Mouse (Mus musculus) urinary bladder, postnatal 14 days (tissue): ENCODE measurements around the gene Foxe3.

Source experiments
- DNase-seq: peaks from one replicate; pipeline ENCODE4 v3.0.0; 2021; ENCODE audit warnings: low spot score

The Foxe3 gene

GRCm38 (mm10) chr4:114916056-114916455 lies 9.8 kb downstream of the Foxe3 start:
- no peak for DNase-seq

- DNase-seq, result peak; percentile 56
Measured at GRCm38 (mm10) chr4:114913594-114913962, 12.2 kb downstream of the Foxe3 start.

- no peak for DNase-seq
Measured at GRCm38 (mm10) chr4:114912705-114913593, 12.9 kb downstream of the Foxe3 start.

GRCm38 (mm10) chr4:114909602-114910484 lies 16.0 kb downstream of the Foxe3 start:
- peak; percentile 33 for DNase-seq

GRCm38 (mm10) chr4:114908829-114909601 lies 16.8 kb downstream of the Foxe3 start, which contains the start of gene Foxd2:
Gene Foxd2, minus strand, starts transcription at chr4:114908873.
- peak; percentile 94 for DNase-seq

GRCm38 (mm10) chr4:114907951-114908828 lies 17.6 kb downstream of the Foxe3 start:
- peak; percentile 20 for DNase-seq

DNA sequence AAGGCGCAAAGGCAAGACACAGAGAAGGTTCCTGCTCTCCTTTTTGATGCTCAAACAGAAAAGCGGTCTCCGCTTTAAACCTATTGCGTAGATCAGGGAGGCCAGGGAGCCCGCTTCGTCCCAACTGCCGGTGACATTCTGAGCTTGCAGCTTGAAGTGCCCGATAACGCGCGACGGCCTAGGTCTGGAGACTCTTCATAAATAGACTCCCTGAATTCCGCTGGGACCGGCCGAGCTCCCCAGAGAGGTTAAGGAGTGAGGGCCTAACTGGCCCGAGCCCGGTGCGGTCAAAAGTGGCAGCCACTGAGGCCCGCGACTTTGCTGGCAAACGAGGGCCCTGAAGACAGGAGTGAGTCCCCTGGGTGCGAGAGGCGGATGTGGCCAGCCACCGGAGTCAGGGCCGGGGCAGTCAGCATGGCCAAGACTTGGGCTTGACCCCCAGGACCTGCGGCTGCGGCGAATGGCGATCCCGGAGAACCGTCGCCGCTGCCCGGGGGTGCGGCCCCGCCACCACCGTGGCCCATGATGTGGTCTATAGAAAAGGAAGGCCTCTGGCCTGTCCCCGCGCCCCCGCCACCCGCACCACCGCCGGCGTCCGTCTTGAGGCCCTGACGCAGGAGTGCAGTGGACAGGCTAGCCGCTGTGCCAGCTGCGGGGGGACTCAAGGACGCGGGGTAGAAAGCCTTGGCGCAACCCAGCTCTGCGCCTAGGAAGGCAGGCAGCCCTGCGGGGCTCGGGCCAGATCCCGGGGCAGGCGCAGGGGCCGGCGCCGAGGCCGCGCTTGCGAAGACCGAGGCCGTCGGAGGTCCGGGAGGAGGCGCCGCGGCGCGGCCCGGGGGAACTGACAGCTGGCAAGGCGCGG lies 18.5 kb downstream of the Foxe3 start:
- no peak for DNase-seq

GRCm38 (mm10) chr4:114905969-114906680 lies 19.7 kb downstream of the Foxe3 start:
- DNase-seq, result no peak

GRCm38 (mm10) chr4:114905501-114905900 lies 20.3 kb downstream of the Foxe3 start:
- DNase-seq, result no peak

- DNase-seq, result no peak
Measured at GRCm38 (mm10) chr4:114903422-114903782, 22.4 kb downstream of the Foxe3 start.

GRCm38 (mm10) chr4:114902641-114903421 lies 23.0 kb downstream of the Foxe3 start:
- no peak for DNase-seq

GRCm38 (mm10) chr4:114901643-114902351 lies 24.0 kb downstream of the Foxe3 start:
- no peak for DNase-seq

DNA sequence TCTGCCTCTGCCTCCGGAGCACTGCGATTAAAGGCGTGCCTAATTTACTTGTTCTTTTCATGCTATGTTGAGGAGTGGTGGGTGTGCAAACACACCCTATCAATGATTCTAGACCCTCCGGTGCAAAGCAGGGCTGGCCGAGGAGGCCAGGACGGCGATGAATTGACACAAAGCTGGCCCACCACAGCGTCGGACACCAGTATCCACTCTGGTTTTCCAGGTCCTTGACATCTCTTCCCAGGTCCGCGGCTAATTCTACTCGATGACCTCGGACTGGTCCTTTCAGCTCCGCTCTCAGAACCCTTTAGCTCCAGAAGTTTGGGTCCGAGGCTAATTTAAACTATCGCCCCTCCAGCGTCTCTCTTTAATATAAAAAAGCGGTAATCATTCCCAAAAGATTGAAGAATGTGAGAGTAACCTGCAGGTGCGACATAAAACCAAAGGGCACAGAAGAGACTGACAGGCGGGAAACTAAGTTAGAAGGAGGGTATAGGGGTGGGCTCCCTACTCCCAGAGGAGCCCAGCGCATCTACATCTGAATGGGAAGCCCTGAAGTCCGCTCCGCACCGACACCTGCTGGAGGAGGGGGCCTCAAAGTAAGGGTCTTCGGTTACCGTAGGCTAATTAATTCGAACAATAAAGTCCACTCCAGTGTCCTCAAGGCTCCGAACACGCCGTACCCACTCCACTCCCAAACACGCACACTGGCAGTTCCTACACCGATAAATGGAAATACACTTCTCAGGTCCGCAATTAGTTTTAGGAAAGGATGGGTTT lies 24.8 kb downstream of the Foxe3 start:
- DNase-seq, result no peak

- no peak for DNase-seq
Measured at GRCm38 (mm10) chr4:114899885-114900284, 25.9 kb downstream of the Foxe3 start.

DNA sequence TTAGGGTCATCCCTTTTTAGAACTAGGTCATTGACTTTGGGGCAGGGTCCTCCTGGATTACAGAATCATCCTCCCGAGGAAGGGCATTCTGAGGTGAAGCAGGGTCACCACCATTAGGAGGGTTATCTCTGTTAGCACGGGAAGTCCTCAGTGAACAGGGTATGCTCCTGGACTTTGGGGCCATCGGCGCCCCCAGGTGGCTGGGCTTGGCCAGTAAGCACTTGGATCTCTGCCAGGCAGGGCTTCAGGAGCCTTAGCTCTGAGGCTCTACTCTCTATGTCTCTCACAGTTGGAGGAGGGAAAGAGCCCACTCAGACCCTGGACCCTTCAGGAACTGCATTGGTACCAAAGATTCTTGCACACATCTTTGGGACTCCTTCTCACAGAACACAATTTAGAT lies 28.0 kb downstream of the Foxe3 start:
- DNase-seq, result peak; percentile 43

DNA sequence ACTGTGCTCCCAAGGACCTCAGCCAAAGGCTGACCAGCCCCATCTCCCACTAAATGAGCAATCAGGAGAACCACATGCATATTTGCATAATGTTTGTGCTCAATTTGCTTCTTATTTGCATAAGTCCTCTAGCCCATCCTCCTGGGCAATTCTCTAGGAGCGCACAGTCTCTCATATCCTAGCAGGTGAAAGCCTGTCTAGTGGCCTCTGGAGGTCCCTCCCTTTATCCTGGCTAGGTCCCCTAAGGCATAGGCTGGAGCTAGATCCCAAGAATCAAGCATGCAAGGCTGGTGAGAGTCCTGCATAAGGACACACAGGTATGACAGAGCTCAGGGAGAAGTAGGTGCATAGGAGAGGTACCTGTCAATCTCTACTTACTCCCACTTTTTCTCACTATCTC lies 43.6 kb downstream of the Foxe3 start:
- DNase-seq, result no peak

GRCm38 (mm10) chr4:114876441-114876972 lies 49.3 kb downstream of the Foxe3 start:
- DNase-seq, result no peak
